Mouse (Mus musculus): ENCODE measurements around the gene Vmn1r55. TPM values are rescaled to one million over a fixed set of nuclear protein-coding genes. Genes with fewer than 3 reads are reported as not detected.

Gene Vmn1r55
- polyA plus RNA-seq (2012; rRNA removed) = not detected in 2 replicates

DNA sequence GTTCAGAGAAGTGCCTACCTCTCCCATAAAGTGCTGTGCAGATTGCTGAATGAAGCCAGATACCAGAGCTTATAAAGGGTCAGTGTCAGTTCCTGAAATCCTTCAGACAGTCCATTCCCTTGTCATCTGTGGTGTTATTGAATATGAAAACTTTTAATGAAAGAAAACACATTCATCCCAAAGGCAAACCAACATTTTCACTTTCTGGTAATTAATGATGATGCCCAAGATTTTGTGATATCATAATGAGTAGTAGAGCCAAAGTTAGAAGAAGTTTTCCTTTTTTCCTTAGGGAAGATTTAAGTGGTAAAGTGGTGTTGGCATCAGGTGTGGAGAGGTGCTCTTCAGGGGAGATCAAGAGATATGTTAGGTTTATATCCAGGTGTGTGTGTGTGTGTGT, at the start of gene Vmn1r55:
Gene Vmn1r55, minus strand, starts transcription at position 101 of the 400 bp plus-strand sequence.

DNA sequence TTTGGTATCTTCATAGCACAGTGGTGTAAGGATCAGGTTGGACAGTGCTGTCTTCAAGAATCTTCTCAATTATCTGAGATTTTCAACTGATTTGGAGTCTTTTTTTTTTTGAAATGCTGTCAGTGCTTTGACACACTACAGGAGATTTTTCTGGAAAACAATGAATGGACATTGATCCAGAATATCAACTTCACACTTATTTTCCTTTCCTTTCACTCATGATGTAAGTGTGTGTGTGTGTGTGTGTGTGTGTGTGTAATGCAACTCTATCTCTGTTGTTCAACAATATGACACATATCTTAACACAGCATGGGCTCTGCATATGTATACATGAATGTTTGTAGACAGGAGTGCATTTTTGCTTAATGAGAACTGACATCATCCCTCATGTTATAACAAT, 47.2 kb upstream of the Vmn1r55 start, which contains the start of gene Vmn1r56:
Gene Vmn1r56, minus strand, starts transcription at position 101 of the 400 bp plus-strand sequence.

GRCm38 (mm10) chr7:5125549-5126406, 23.7 kb downstream of the Vmn1r55 start, which contains the start of gene Rasl2-9:
Gene Rasl2-9, minus strand, starts transcription at chr7:5125950.

DNA sequence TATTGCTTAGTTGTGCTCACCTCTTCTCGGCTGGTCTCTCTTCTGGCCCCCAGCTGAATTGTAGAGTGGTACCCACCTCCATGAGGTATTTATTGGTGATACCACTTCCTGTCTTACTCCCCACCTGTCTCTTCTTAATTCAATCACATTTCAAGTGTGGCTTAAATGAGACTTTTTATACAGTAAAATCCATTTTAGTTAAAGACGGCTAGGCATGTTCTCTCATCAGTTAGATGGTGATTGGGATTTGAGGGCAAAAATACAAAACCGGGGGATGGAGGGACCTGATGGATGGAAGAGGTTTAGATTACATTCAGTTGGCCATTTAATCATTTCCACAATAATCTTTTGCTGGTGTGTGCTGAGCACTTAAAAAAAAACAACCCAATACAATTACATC, 32.6 kb downstream of the Vmn1r55 start, which contains the start of gene Rfpl4:
Gene Rfpl4, minus strand, starts transcription at position 101 of the 400 bp plus-strand sequence.

DNA sequence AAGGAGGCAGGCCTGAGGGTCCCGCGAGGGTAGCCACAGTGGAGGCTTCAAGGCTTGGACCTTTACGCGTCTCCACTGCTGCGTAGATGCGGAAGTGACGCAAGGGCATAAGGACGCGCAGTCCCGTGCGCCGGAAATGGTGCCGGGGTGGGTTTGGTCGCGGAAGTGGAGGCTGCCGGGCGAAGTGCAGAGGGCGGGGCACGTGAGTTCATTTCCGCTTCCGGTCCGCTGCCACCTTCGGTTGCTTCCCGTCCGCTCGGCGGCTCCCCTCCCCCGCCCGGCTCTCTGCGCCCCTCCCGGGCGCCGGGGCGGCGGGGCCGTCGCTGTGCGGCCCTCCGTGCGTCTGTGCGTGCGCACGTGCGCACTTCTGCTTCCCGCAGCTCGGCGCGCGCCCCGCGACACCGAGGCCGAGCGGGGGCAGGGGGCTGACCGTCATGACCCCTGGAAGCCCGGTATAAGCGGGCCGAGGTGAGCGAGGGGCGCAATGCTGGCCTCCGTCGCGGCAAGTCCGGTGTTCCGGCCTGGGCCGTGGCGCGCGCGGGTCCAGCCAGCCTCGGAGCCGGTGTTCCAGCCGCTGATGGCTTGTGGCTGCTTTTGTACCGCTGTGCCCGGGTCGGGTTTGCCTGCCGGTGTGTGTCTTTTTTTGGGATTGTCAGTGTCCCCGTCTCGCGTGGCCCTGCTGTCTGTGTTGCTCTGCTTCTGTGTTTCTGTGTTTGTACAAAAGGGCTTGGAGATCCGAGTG, 69.3 kb downstream of the Vmn1r55 start, which contains the start of gene Epn1:
Gene Epn1, plus strand, starts transcription at position 226 of the 742 bp plus-strand sequence.

Other genes starting within 250 kb of the Vmn1r55 start
- 0.08 TPM in 1 of 2 replicates, not detected in the other for gene Gm36210, start 243.2 kb downstream of the Vmn1r55 start, polyA plus RNA-seq (2012; rRNA removed)
- 31.6 and 31.7 TPM in 2 replicates for gene Zfp628, start 234.5 kb downstream of the Vmn1r55 start, polyA plus RNA-seq (2012; rRNA removed)
- 16.0 and 18.1 TPM in 2 replicates for gene Nat14, start 227.6 kb downstream of the Vmn1r55 start, polyA plus RNA-seq (2012; rRNA removed)
- gene Ssc5d, start 223.9 kb downstream of the Vmn1r55 start, polyA plus RNA-seq (2012; rRNA removed) = 12.0 and 12.4 TPM in 2 replicates
- gene Sbk2, start 185.3 kb downstream of the Vmn1r55 start, polyA plus RNA-seq (2012; rRNA removed) = 0.09 and 0.30 TPM in 2 replicates
- 0.28 TPM in 1 of 2 replicates, not detected in the other for gene Sbk3, start 178.5 kb downstream of the Vmn1r55 start, polyA plus RNA-seq (2012; rRNA removed)
- 60.1 and 63.9 TPM in 2 replicates for gene Zfp579, start 153.5 kb downstream of the Vmn1r55 start, polyA plus RNA-seq (2012; rRNA removed)
- 58.6 and 61.0 TPM in 2 replicates for gene Zfp524, start 135.3 kb downstream of the Vmn1r55 start, polyA plus RNA-seq (2012; rRNA removed)
- gene Fiz1, start 135.0 kb downstream of the Vmn1r55 start, polyA plus RNA-seq (2012; rRNA removed) = 35.6 and 36.3 TPM in 2 replicates
- gene Gm44973, start 134.2 kb downstream of the Vmn1r55 start, polyA plus RNA-seq (2012; rRNA removed) = 0.35 TPM in 1 of 2 replicates, not detected in the other
- 37.3 and 43.2 TPM in 2 replicates for gene Zfp865, start 129.3 kb downstream of the Vmn1r55 start, polyA plus RNA-seq (2012; rRNA removed)
- 3.0 and 3.6 TPM in 2 replicates for gene Ccdc106, start 129.1 kb downstream of the Vmn1r55 start, polyA plus RNA-seq (2012; rRNA removed)
- gene 4632433K11Rik, start 115.6 kb downstream of the Vmn1r55 start, polyA plus RNA-seq (2012; rRNA removed) = not detected in 2 replicates
- gene Zfp784, start 111.2 kb downstream of the Vmn1r55 start, polyA plus RNA-seq (2012; rRNA removed) = 6.4 and 8.7 TPM in 2 replicates
- gene Zfp580, start 98.1 kb downstream of the Vmn1r55 start, polyA plus RNA-seq (2012; rRNA removed) = 15.7 and 17.3 TPM in 2 replicates
- 136 and 150 TPM in 2 replicates for gene U2af2, start 87.5 kb downstream of the Vmn1r55 start, polyA plus RNA-seq (2012; rRNA removed)
- gene Epn1, start 69.4 kb downstream of the Vmn1r55 start, polyA plus RNA-seq (2012; rRNA removed) = 351 and 358 TPM in 2 replicates
- gene Rfpl4, start 32.7 kb downstream of the Vmn1r55 start, polyA plus RNA-seq (2012; rRNA removed) = not detected in 2 replicates
- 0.22 and 0.27 TPM in 2 replicates for gene Rasl2-9, start 23.7 kb downstream of the Vmn1r55 start, polyA plus RNA-seq (2012; rRNA removed)
- gene Vmn1r56, start 47.1 kb upstream of the Vmn1r55 start, polyA plus RNA-seq (2012; rRNA removed) = not detected in 2 replicates
- not detected in 2 replicates for gene Vmn1r57, start 68.8 kb upstream of the Vmn1r55 start, polyA plus RNA-seq (2012; rRNA removed)
- gene Gm5065, start 200.9 kb upstream of the Vmn1r55 start, polyA plus RNA-seq (2012; rRNA removed) = not detected in 2 replicates
- gene Nlrp2, start 201.4 kb upstream of the Vmn1r55 start, polyA plus RNA-seq (2012; rRNA removed) = not detected in 2 replicates

Data from colon, adult 2 months (tissue).